Mouse (Mus musculus): ENCODE measurements around the gene Fam221b.

DNA sequence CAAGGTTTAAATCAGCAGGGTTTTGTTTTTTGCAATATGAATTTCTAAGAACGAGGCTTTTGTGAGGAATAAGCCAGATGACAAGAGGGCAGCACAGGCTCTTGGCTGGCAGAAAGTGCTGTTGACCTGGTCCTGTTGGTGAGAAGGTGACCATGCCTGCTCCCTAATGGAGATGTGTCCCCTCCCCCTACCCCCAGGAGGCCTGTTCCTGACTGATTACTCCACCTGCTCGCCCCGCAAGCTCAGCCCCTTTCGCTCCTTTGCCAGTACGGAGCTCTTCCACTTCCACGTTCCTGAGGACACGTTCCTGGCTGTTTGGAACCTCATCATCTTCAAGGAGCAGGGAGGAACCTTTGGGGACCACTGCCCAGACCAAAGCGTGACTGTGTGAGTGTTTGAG, 4.8 kb upstream of the Fam221b start:
- no peak for TF ChIP-seq CTCF (IDR thresholded peaks at IDR 0.05; ENCODE audit: control insufficient read depth, insufficient read depth, insufficient read length)
- TF ChIP-seq MYOD1 (IDR thresholded peaks at IDR 0.05; ENCODE audit: control insufficient read depth, insufficient read length, low read depth): no peak
- no peak for TF ChIP-seq FOSL1 (IDR thresholded peaks at IDR 0.05; ENCODE audit: insufficient read depth, low read length, poor library complexity, severe bottlenecking)
- no peak for TF ChIP-seq USF1 (IDR thresholded peaks at IDR 0.05; ENCODE audit: low read depth)
- no peak for TF ChIP-seq CEBPB (IDR thresholded peaks at IDR 0.05; ENCODE audit: low read depth)
- TF ChIP-seq MAX (IDR thresholded peaks at IDR 0.05): no peak
- TF ChIP-seq MYOG (IDR thresholded peaks at IDR 0.05; ENCODE audit: control insufficient read depth, extremely low read depth, insufficient read length): no peak
